Mouse (Mus musculus) brown adipose tissue, adult 24 weeks (tissue): ENCODE measurements around the gene Slc38a1. TPM values are rescaled to one million over a fixed set of nuclear protein-coding genes. Genes with fewer than 3 reads are reported as not detected.
"Not testable (repeated sequence)": the region's sequence is repeated elsewhere in the genome, so short reads cannot be mapped to it uniquely, and the experiment has no call there.

ENCODE experiments used
- H3K27ac ChIP-seq: fragments of 200-500 bp; replicated peaks from 2 replicates; pipeline ENCODE4 v1.5.1; 2012; ENCODE audit warnings: low read depth, mild to moderate bottlenecking, low read length
- H3K4me1 ChIP-seq: fragments of 200-500 bp; 2 replicates; pipeline ENCODE4 v1.6.1; 2012; ENCODE audit warnings: low read length, mixed read lengths; ENCODE audit not compliant: control insufficient read depth, insufficient read depth, insufficient read length
- H3K4me3 ChIP-seq: fragments of 200-500 bp; 2 replicates; pipeline ENCODE4 v1.5.1; 2012; ENCODE audit warnings: low read depth, mild to moderate bottlenecking, low read length, moderate library complexity; ENCODE audit not compliant: insufficient read depth
- polyA plus RNA-seq: library from polyadenylated mRNA; stranded (reverse); fragments of >200 nt; gene quantifications from 2 replicates; pipeline ENCODE4 v1.2.4, GENCODE M21; 2012; ENCODE audit not compliant: missing spikeins, insufficient read depth, insufficient read length

The Slc38a1 gene
- polyA plus RNA-seq, 1 experiment = 0.28 TPM

GRCm38 (mm10) chr15:96641111-96641820 is 1.4 kb downstream of the Slc38a1 start:
- H3K4me3 ChIP-seq = peak overlapping the region; percentile 45
- no peaks in the 10 kb centered on the region; the same call in 1 of the 2 replicates for H3K4me1 ChIP-seq
- H3K27ac ChIP-seq = no peak overlapping the region

GRCm38 (mm10) chr15:96640291-96640985 is 2.3 kb downstream of the Slc38a1 start:
- Histone ChIP-seq H3K4me1 (no peaks in the 10 kb centered on the region; the same call in 1 of the 2 replicates), H3K4me3 (peak overlapping the region; percentile 45), H3K27ac (no peak overlapping the region)

GRCm38 (mm10) chr15:96639630-96640029 is 3.1 kb downstream of the Slc38a1 start:
- Histone ChIP-seq H3K27ac (no peak overlapping the region), H3K4me3 (no peak overlapping the region), H3K4me1 (no peaks in the 10 kb centered on the region; the same call in 1 of the 2 replicates)

- H3K27ac ChIP-seq = no peak overlapping the region
- no peaks in the 10 kb centered on the region; the same call in 1 of the 2 replicates for H3K4me1 ChIP-seq
- no peak overlapping the region for H3K4me3 ChIP-seq
Measured at GRCm38 (mm10) chr15:96638656-96639055, 4.1 kb downstream of the Slc38a1 start.

- Histone ChIP-seq H3K4me3 (no peak overlapping the region), H3K4me1 (no peaks in the 10 kb centered on the region; the same call in 1 of the 2 replicates), H3K27ac (no peak overlapping the region)
Measured at GRCm38 (mm10) chr15:96638173-96638572, 4.5 kb downstream of the Slc38a1 start.

- no peaks in the 10 kb centered on the region for H3K4me1 ChIP-seq
- H3K27ac ChIP-seq = no peak overlapping the region
- H3K4me3 ChIP-seq = no peak overlapping the region
Measured at GRCm38 (mm10) chr15:96634670-96635405, 7.9 kb downstream of the Slc38a1 start.

GRCm38 (mm10) chr15:96632201-96632600 is 10.5 kb downstream of the Slc38a1 start:
- no peak overlapping the region for H3K27ac ChIP-seq
- H3K4me1 ChIP-seq = no peaks in the 10 kb centered on the region
- H3K4me3 ChIP-seq = no peak overlapping the region

- Histone ChIP-seq H3K27ac (no peak overlapping the region), H3K4me3 (no peak overlapping the region), H3K4me1 (no peaks in the 10 kb centered on the region)
Measured at GRCm38 (mm10) chr15:96631107-96631718, 11.5 kb downstream of the Slc38a1 start.

- no peaks in the 10 kb centered on the region for H3K4me1 ChIP-seq
- H3K27ac ChIP-seq = no peak overlapping the region
- H3K4me3 ChIP-seq = no peak overlapping the region
Measured at GRCm38 (mm10) chr15:96628256-96628655, 14.5 kb downstream of the Slc38a1 start.

GRCm38 (mm10) chr15:96626871-96627270 is 15.8 kb downstream of the Slc38a1 start:
- Histone ChIP-seq H3K4me3 (no peak overlapping the region), H3K4me1 (no peaks in the 10 kb centered on the region), H3K27ac (no peak overlapping the region)

GRCm38 (mm10) chr15:96625012-96625411 is 17.7 kb downstream of the Slc38a1 start:
- not testable (repeated sequence) for H3K27ac ChIP-seq, H3K4me3 ChIP-seq, H3K4me1 ChIP-seq

GRCm38 (mm10) chr15:96622376-96622775 is 20.3 kb downstream of the Slc38a1 start:
- H3K4me3 ChIP-seq = no peak overlapping the region
- no peak overlapping the region for H3K27ac ChIP-seq
- no peaks in the 10 kb centered on the region for H3K4me1 ChIP-seq

- Histone ChIP-seq H3K27ac (no peak overlapping the region), H3K4me3 (no peak overlapping the region), H3K4me1 (no peaks in the 10 kb centered on the region)
Measured at GRCm38 (mm10) chr15:96621686-96622085, 21.0 kb downstream of the Slc38a1 start.

GRCm38 (mm10) chr15:96617555-96617954 is 25.2 kb downstream of the Slc38a1 start:
- Histone ChIP-seq H3K27ac (no peak overlapping the region), H3K4me1 (no peaks in the 10 kb centered on the region), H3K4me3 (no peak overlapping the region)

- Histone ChIP-seq H3K4me1 (no peaks in the 10 kb centered on the region), H3K4me3 (no peak overlapping the region), H3K27ac (no peak overlapping the region)
Measured at GRCm38 (mm10) chr15:96608671-96609070, 34.0 kb downstream of the Slc38a1 start.
